Mouse (Mus musculus): Measurements from ENCODE around the gene Abraxas1.

GRCm38 (mm10) chr5:100833841-100834240, 13.1 kb upstream of the Abraxas1 start:
- no peak for TF ChIP-seq GATA1 (IDR thresholded peaks at IDR 0.05; ENCODE audit: low read length)
- no peak for TF ChIP-seq TAL1 (IDR thresholded peaks at IDR 0.05; ENCODE audit: low read length)
